Mouse (Mus musculus) retina, embryonic 14.5 days (tissue): Measurements from ENCODE around the gene Sult1b1.
"Not testable (repeated sequence)": the region's sequence is repeated elsewhere in the genome, so short reads cannot be mapped to it uniquely, and the experiment has no call there.

Experiments used
- DNase-seq: peaks from one replicate; pipeline ENCODE4 v3.0.0-alpha.2; 2015; ENCODE audit warnings: low spot score

Gene Sult1b1

DNA sequence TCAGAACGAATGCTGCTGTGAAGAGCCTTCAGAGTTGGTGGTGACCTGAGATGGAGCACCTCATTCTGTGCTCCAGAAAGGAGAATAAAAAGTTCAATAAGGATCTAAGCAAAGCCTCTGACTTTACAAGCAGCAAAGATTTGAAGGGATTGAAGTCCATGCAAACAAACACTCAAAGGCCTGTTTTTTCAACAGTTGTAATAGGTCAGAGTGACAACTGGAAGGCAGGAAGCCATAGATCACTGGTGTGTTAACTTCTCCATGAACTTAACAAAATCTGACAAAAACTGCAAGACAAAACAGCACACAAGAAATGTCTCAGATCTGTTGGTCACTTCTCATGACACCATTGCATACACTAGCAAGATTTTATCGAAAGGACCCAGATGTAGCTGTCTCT lies at the start of gene Sult1b1:
Sult1b1 (minus strand) TSS at position 85 of the 400 bp plus-strand sequence.
- no peak for DNase-seq

GRCm38 (mm10) chr5:87580389-87580788 lies 42.4 kb upstream of the Sult1b1 start:
- no peak for DNase-seq

- DNase-seq: no peak
Measured at GRCm38 (mm10) chr5:87574174-87574573, 36.2 kb upstream of the Sult1b1 start.

DNA sequence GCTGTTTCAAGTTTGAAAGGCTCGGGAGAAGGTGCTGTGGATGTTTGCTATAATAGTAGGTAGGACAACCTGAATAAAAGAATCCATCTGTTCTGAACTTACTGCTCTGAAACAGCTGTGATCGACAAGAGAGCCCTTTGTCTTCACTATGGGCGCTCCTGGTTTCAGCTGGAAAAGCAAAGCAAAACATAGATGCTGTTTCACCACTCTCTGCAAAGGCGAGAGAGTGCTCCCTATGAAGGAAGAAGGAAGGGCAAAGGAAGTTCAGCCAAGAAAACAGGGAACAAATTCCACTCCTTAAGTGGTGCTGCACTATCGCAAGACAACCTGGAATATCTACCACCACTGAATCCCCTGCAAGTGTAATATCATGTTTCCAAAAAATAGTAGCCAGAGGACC lies 35.5 kb upstream of the Sult1b1 start:
- DNase-seq: no peak

GRCm38 (mm10) chr5:87572781-87573180 lies 34.8 kb upstream of the Sult1b1 start:
- DNase-seq: no peak

DNA sequence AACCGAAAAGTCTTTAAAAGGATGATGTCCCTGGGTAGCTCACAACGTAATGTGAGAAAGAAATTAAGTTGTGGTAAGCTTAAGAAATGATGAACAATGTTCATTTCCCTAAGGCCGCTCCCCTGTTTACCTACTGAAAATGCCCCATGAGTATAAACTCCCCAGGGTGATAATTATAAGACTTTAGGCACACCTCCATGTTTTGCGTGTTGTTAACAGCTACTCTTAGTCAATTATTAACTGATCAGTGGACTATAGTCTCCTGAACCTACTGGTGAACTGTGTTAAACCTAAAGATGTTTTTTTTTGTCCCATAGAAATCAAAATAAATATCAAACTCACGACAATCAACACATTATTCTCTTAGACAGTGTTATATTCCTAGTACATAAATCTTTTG lies 30.9 kb upstream of the Sult1b1 start, which contains the start of gene Sult1d1:
Sult1d1 (minus strand) TSS at position 183 of the 400 bp plus-strand sequence.
- no peak for DNase-seq

- no peak for DNase-seq
Measured at GRCm38 (mm10) chr5:87567306-87567705, 29.3 kb upstream of the Sult1b1 start.

GRCm38 (mm10) chr5:87562966-87563365 lies 25.0 kb upstream of the Sult1b1 start:
- no peak for DNase-seq

GRCm38 (mm10) chr5:87562526-87562925 lies 24.5 kb upstream of the Sult1b1 start:
- no peak for DNase-seq

DNA sequence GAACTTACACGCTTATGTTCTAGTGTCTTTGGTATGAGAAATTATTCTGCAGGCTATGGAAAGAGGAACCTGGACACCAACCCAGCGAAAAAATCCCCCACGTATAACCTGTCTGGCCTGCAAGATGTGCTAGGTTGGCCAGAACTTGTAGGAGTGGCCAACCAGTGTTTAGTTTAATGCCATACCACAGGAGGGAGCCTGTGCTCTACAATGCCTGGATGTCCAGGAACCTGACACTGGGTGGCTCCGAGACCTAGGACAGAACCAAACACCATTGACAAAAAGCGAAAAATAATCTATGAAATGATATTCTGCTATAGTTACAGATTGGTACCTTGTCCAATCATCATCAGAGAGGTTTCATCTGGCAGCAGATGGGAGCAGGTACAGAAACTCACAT lies 22.1 kb upstream of the Sult1b1 start:
- DNase-seq: no peak

DNA sequence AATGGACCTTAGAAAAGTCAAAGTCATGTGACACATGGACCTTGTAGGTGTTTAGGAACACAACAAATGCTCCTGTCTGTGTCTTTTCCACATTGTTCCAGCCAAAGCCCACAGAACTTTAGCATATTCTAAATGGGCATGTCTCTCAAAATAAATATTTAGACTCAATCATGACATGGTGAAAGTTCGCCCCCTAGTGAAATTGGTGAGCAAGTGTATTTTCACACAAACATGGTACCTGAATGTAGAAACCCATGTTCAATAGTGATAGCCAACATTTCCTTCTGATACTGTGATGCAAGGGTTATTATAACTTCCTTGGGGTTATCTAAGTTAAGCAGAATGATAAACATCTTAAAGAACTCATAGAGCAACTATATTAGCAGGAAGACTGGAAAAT lies 12.9 kb upstream of the Sult1b1 start:
- DNase-seq: no peak

- no peak for DNase-seq
Measured at GRCm38 (mm10) chr5:87535994-87536644, 1.9 kb downstream of the Sult1b1 start.

DNA sequence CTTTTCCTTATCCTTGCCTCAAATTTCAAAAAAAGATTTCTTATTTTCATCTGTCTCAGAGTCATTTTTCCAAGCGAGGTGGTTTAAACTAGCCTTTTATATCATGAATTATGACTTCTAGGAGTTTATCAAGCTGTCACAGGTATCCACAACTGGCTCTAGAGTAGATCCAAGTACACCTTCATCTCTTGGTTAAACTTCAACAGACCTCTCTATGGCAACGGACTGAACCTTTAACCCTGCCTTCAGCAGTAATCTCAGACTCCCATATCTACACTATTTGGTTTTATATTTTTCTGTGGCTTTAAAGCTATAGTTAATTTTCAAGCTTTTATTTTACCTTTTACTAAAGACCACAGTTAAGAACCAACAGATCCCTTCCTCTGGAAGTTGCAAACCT lies 5.7 kb downstream of the Sult1b1 start:
- DNase-seq: no peak

- not testable (repeated sequence) for DNase-seq
Measured at GRCm38 (mm10) chr5:87523561-87523960, 14.4 kb downstream of the Sult1b1 start.

GRCm38 (mm10) chr5:87505776-87506458 lies 32.1 kb downstream of the Sult1b1 start:
- DNase-seq: no peak

- no peak for DNase-seq
Measured at GRCm38 (mm10) chr5:87502687-87503086, 35.3 kb downstream of the Sult1b1 start.

GRCm38 (mm10) chr5:87499341-87499740 lies 38.7 kb downstream of the Sult1b1 start:
- no peak for DNase-seq

GRCm38 (mm10) chr5:87498936-87499335 lies 39.1 kb downstream of the Sult1b1 start:
- no peak for DNase-seq

DNA sequence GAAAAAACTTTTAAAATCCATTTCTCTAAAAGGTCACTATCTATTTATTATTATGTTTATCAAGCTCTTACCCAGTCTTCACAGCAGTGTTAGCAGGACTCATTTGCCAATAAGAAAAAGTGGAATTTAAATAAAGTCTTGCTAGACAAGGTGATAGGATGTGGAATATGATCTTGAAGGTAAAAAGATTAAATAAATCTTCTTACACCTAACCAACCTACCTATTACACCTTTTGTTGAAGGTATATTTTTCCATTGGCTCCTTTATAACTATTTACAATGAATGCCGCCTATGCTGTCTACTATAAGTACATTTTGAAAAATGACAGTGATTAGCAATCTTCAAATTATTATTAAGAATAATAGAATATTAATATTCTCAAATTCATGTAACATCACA lies 47.2 kb downstream of the Sult1b1 start, which contains the start of gene Ugt2a1:
Ugt2a1 (minus strand) TSS at position 101 of the 400 bp plus-strand sequence.
- DNase-seq: no peak

DNA sequence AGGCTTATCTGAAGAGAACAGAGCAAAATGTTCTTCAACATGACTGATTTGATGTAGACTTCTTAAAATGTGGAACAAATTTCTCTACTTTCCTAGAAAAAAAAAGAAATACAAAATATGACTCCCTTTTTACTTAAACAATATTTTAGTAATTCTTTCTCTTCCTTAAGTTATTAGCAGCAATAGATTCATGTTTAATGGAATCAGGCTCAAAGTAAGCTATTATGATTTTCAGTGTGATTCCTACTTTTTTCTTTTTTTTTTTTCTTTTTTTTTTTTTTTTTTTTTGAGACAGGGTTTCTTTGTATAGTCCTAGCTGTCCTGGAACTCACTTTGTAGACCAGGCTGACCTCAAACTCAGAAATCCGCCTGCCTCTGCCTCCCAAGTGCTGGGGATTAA lies 51.3 kb downstream of the Sult1b1 start, which contains the start of gene Gm43638:
Gm43638 (minus strand) TSS at position 101 of the 400 bp plus-strand sequence.
- not testable (repeated sequence) for DNase-seq

DNA sequence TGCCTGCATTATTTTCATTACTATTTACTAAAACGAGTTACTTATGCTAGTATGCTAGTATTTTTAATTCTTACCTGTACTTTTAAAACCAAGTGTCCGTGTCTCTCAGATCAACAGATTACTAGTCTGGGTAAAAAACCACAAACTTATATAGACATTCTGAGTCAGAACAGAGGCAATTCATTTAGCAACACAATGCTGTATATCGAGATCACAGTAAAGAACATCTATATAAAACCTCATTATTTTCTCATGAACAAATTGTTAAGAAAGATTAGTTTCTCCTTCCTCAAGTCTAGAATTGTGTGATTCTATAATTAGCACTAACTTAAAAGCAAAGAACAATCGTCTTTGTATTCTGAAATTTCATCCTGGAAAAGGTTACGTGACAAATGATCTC lies 55.8 kb downstream of the Sult1b1 start, which contains the start of gene Ugt2a2:
Ugt2a2 (minus strand) TSS at position 101 of the 400 bp plus-strand sequence.
- no peak for DNase-seq
